Mouse (Mus musculus): ENCODE data around the gene Wdr25. TPM values are rescaled to one million over a fixed set of nuclear protein-coding genes. Genes with fewer than 3 reads are reported as not detected.

The Wdr25 gene
- 11.5 and 14.5 TPM in 2 replicates for polyA plus RNA-seq (2012; rRNA removed; ENCODE audit: low replicate concordance)

GRCm38 (mm10) chr12:108892989-108893714 lies at the start of gene Wdr25:
Wdr25 (plus strand) TSS chr12:108893631.

DNA sequence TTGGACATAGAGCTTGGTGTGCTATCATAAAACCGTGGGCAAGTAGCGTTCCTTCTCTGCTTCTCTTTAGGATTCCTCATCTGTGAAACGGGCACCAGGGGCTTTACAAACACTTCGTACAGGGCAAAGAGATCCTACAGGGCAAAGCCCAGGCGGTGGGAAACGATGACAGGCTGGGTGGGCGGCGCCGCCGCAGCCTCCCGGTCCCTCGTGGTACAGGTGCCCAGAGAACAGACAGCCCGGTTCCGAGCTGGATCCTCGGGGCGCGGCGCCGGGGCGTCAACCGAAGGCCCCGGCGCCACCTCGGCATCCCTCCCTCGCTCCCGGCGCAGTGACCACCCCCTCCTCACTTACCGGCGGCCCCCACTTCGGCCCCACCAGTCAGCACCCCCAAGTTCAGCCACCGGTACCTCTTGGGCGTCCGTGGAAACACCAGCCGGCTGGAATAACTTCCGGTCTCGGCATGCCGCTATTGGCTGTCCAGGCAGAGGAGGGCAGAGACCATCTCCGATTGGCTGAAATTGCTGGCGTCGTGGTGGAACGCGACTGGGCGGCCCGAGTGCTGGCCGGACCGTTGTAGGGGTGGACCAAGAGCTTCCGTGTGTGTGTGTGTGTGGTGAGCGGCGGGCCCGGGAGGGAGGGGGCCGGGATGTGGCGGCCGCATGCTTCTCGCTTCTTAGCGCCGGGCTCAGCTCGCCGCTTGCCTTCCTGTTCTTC lies 442 bp downstream of the Wdr25 start, which contains the start of gene Wars:
Wars (minus strand) TSS at position 460 of the 717 bp plus-strand sequence.

DNA sequence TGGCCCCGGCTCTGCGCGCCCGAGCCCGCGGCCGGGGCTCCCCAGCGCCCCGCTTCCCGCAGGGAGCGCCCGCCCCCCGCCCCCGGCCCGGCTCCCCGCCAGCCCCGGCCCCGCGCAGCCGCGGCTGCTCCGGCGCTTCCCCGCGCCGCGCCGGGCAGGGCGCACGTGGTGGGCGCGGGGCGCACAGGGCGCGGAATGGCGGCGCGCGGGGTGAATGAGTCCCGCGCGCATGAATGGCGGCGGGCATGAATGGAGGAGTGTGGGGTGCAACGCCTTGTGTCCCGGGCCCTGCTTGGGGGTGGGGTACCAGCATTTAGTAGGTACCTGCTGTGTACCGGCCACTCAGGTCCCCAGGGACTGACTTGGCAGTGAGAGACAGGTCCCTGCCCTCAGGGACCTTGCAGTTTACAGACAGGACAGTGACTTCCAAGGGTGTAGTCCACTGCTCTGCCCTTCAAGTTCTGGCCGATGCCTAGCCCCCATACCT lies 174.8 kb downstream of the Wdr25 start, which contains the start of gene Begain:
Begain (minus strand) TSS at position 51 of the 487 bp plus-strand sequence.

Other genes with a start within 250 kb of the Wdr25 start
- gene Degs2, start 191.3 kb upstream of the Wdr25 start, polyA plus RNA-seq (2012; rRNA removed; ENCODE audit: low replicate concordance) = 1.0 and 15.8 TPM in 2 replicates
- gene Yy1, start 100.7 kb upstream of the Wdr25 start, polyA plus RNA-seq (2012; rRNA removed; ENCODE audit: low replicate concordance) = 10.4 and 19.1 TPM in 2 replicates
- 6.7 and 13.5 TPM in 2 replicates for gene Slc25a29, start 57.7 kb upstream of the Wdr25 start, polyA plus RNA-seq (2012; rRNA removed; ENCODE audit: low replicate concordance)
- 6.8 and 15.8 TPM in 2 replicates for gene Slc25a47, start 57.6 kb upstream of the Wdr25 start, polyA plus RNA-seq (2012; rRNA removed; ENCODE audit: low replicate concordance)
- 85.9 and 109 TPM in 2 replicates for gene Wars, start 543 bp downstream of the Wdr25 start, polyA plus RNA-seq (2012; rRNA removed; ENCODE audit: low replicate concordance)
- 4.2 and 17.4 TPM in 2 replicates for gene Begain, start 174.6 kb downstream of the Wdr25 start, polyA plus RNA-seq (2012; rRNA removed; ENCODE audit: low replicate concordance)

Data from subcutaneous adipose tissue, adult 2 months (tissue).